Mouse (Mus musculus) spleen, adult 10 weeks (tissue): ENCODE data around the gene Slc39a2. TPM values are rescaled to one million over a fixed set of nuclear protein-coding genes. Genes with fewer than 3 reads are reported as not detected.

Experiments used
- polyA plus RNA-seq: library from polyadenylated mRNA; stranded (reverse); fragments of 350-450 nt; fragmentation: Illumina TruSeq; extraction: RNeasy Lipid Tissue Mini Kit (QIAGEN cat#74804); gene quantifications from one replicate; pipeline ENCODE4 v1.2.3, GENCODE M21; 2015; ENCODE audit warnings: low replicate concordance; ENCODE audit not compliant: insufficient read depth

The Slc39a2 gene
- 1.8 TPM for polyA plus RNA-seq

GRCm38 (mm10) chr14:51892191-51892939 lies at the start of gene Slc39a2:
Slc39a2 (plus strand) TSS chr14:51892889.

GRCm38 (mm10) chr14:51853399-51853798 lies 39.3 kb upstream of the Slc39a2 start, which contains the start of gene Ear6:
Ear6 (plus strand) TSS chr14:51853699.

GRCm38 (mm10) chr14:51884598-51885331 lies 7.9 kb upstream of the Slc39a2 start, which contains the start of gene Mettl17:
Mettl17 (plus strand) TSS chr14:51884842.

GRCm38 (mm10) chr14:51913960-51914762 lies 21.5 kb downstream of the Slc39a2 start, which contains the start of gene Ndrg2:
Ndrg2 (minus strand) TSS chr14:51914158.

GRCm38 (mm10) chr14:51918125-51918524 lies 25.4 kb downstream of the Slc39a2 start, which contains the start of gene Tppp2:
Tppp2 (plus strand) TSS chr14:51918425.

GRCm38 (mm10) chr14:51922571-51922865 lies 29.8 kb downstream of the Slc39a2 start, which contains the start of gene Rnase13:
Rnase13 (minus strand) TSS chr14:51922773.

Other genes starting within 250 kb of the Slc39a2 start
- not detected for gene Gm17079, start 197.4 kb upstream of the Slc39a2 start, polyA plus RNA-seq
- not detected for gene Gm5800, start 175.7 kb upstream of the Slc39a2 start, polyA plus RNA-seq
- not detected for gene Ang4, start 119.3 kb upstream of the Slc39a2 start, polyA plus RNA-seq
- gene AY358078, start 92.8 kb upstream of the Slc39a2 start, polyA plus RNA-seq, result not detected
- gene Ear6, start 39.2 kb upstream of the Slc39a2 start, polyA plus RNA-seq, result not detected
- gene Mettl17, start 8.0 kb upstream of the Slc39a2 start, polyA plus RNA-seq, result 32.9 TPM
- 27.2 TPM for gene Ndrg2, start 21.3 kb downstream of the Slc39a2 start, polyA plus RNA-seq
- gene Tppp2, start 25.5 kb downstream of the Slc39a2 start, polyA plus RNA-seq, result not detected
- gene Rnase13, start 29.9 kb downstream of the Slc39a2 start, polyA plus RNA-seq, result not detected
- 11.0 TPM for gene Arhgef40, start 91.8 kb downstream of the Slc39a2 start, polyA plus RNA-seq
- gene Tmem253, start 122.8 kb downstream of the Slc39a2 start, polyA plus RNA-seq, result not detected
- 3.4 TPM for gene Zfp219, start 127.8 kb downstream of the Slc39a2 start, polyA plus RNA-seq
- gene Olfr221, start 149.6 kb downstream of the Slc39a2 start, polyA plus RNA-seq, result not detected
- 497 TPM for gene Hnrnpc, start 211.1 kb downstream of the Slc39a2 start, polyA plus RNA-seq
- gene Rpgrip1, start 217.8 kb downstream of the Slc39a2 start, polyA plus RNA-seq, result 44.6 TPM